Mouse (Mus musculus) cerebellum, adult 18-20 months (tissue): ENCODE data around the gene Zfp60.

Source experiments
- DNase-seq, 2 experiments: peaks; one replicate each; pipeline ENCODE4 v3.0.0; 2021

Zfp60 gene

DNA sequence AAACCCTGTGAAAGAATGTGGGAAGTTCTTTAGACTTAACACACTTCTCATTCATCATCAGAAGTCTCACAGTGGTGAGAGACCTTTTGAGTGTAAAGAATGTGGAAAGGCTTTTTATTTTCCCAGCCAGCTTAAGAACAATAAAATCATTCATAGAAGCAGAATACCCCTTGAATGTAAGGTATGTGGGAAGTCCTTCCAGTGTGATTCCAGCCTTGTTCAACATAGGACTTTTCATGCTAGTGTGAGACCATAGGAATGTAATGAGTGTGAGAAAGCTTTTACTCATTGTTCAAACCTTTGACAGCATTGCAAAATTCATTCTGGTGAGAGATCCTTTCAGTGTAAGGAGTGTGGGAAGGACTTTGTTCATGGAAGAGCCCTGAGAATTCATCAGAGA lies 63.4 kb downstream of the Zfp60 start:
- no peak for DNase-seq

DNA sequence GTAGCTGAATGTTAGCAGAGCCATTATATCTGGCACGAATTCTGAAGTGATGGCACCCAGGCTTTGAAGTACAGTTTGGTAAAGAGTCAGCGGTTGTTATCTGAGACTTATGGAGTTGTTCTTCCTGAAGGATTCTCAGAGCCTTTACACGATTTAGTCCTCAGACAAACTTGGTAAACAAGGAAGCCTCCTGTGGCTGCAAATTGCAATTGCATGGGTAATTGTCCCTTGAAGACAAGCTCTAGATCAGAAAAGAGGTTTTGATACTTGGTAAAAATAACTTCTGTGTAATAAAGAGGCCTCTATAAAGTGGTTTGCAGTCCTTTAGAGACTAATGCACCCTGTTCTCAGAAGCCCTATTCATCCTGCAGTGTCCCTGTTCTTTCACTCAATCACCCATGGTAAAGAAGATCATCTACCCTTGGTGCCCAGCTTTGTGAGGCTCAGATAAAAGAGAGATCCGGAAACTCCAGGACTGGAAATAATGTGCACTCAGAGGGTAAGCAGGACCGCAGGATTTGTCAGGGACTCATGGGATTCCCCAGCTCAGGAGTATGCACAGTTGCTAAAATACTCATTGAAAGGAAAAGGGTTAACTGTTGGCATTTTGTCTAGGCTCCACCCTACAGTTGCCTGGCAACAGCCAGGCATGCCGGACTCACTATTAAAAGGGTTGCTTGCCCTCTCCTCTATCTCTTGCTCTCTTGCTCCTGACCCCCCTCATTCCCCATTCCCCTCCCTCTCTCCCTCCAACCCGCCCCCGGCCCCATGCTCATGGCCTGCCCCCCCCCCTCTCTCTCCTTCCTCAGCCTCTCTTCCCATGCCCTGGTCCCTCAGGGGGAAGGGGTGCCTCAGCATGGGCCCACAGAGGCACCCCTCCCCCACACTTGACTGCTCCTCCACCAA lies 67.0 kb downstream of the Zfp60 start:
- no peak for DNase-seq

DNA sequence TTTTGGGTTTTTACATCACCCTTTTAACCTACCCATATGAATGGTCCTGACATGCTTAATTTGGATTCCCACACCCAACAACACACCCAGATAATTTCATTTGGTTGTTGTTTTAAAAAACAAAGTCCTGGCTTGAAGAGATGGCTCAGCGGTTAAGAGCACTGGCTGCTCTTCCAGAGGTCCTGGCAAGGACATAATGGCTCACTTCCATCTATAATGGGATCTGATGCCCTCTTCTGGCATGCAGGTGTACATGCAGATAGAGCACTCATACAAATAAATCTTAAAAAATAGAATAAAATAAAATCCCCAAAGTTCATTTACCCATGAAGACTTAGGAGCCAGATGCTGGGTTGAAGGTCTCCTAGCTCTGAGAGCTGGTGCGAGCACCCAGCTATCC lies 69.9 kb downstream of the Zfp60 start:
- DNase-seq = no peak

DNA sequence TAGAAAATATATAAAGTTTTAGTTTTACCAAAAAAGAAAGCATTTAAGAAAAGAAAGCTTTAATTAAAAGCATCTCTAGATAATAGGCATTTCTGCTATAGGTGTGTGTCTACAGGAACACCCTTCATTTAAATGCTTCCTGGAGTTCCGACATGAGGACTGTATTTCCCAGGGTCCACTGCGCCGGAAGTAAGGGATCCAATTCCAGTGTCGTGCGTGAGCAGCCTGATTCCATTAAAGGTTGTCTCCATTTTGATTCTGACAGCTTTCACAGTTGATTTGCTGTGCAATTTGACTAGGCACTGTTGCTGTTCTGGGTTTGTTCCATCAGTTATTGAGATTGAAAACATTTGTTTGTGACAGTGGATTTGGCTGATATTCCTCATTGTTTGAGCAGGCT lies 71.8 kb downstream of the Zfp60 start:
- no peak for DNase-seq
